Mouse (Mus musculus) MEL (cell line): ENCODE measurements around the gene Ces2h. TPM values are rescaled to one million over a fixed set of nuclear protein-coding genes. Genes with fewer than 3 reads are reported as not detected.

Experiments
- DNase-seq: peaks from one replicate; pipeline ENCODE4 v3.0.0; 2011; ENCODE audit warnings: low read depth, low spot score
- H3K27ac ChIP-seq: 2 replicates; pipeline ENCODE4 v1.5.1; 2012; ENCODE audit warnings: low read depth, mild to moderate bottlenecking, control low read depth, low read length, moderate library complexity; ENCODE audit not compliant: control insufficient read depth
- H3K27me3 ChIP-seq, 2 experiments: fragments of 150-350 bp in 1 of 2; sonication (generic) in 1 of 2; 2 replicates each; pipeline ENCODE4 v1.6.1; 2012; ENCODE audit warnings: low read length in 2 of 2, mild to moderate bottlenecking in 2 of 2, improper control_type of control experiment in 1 of 2, moderate library complexity in 1 of 2; ENCODE audit not compliant: insufficient read depth in 2 of 2, control insufficient read depth in 1 of 2
- H3K36me3 ChIP-seq, 2 experiments: 2 replicates each; pipeline ENCODE4 v1.6.1; 2012 to 2014; ENCODE audit warnings: low read length in 2 of 2, improper control_type of control experiment in 1 of 2, inconsistent platforms in 1 of 2, mild to moderate bottlenecking in 1 of 2; ENCODE audit not compliant: insufficient read depth in 2 of 2, control insufficient read depth in 1 of 2
- H3K4me1 ChIP-seq, 2 experiments: fragments of 150-350 bp in 1 of 2; sonication (generic) in 1 of 2; 2 replicates each; pipeline ENCODE4 v1.6.1; 2012; ENCODE audit warnings: low read length in 2 of 2, improper control_type of control experiment in 1 of 2, mild to moderate bottlenecking in 1 of 2; ENCODE audit not compliant: insufficient read depth in 2 of 2, control insufficient read depth in 1 of 2
- H3K4me3 ChIP-seq, 2 experiments: fragments of 150-350 bp in 1 of 2; sonication (generic) in 1 of 2; 2 replicates each; pipeline ENCODE4 v1.5.1; 2012; ENCODE audit warnings: low read depth in 2 of 2, low read length in 2 of 2, mild to moderate bottlenecking in 2 of 2, moderate library complexity in 2 of 2, control low read depth in 1 of 2, improper control_type of control experiment in 1 of 2; ENCODE audit not compliant: control insufficient read depth in 1 of 2, insufficient read depth in 1 of 2
- H3K79me2 ChIP-seq: 2 replicates; pipeline ENCODE4 v1.6.1; 2012; ENCODE audit warnings: mild to moderate bottlenecking, low read length, moderate library complexity; ENCODE audit not compliant: control insufficient read depth, poor library complexity, insufficient read depth
- H3K9ac ChIP-seq: 2 replicates; pipeline ENCODE4 v1.6.1; 2012; ENCODE audit warnings: low read depth, mild to moderate bottlenecking, control low read depth, low read length, moderate library complexity; ENCODE audit not compliant: control insufficient read depth, poor library complexity, severe bottlenecking
- H3K9me3 ChIP-seq: fragments of 150-350 bp; sonication (generic); replicated peaks from 2 replicates; pipeline ENCODE4 v1.6.1; 2012; ENCODE audit warnings: mild to moderate bottlenecking, low read length, improper control_type of control experiment, moderate library complexity; ENCODE audit not compliant: insufficient read depth
- BHLHE40 ChIP-seq: IDR thresholded peaks from 2 replicates; pipeline ENCODE4 v1.6.1; 2012; ENCODE audit warnings: low read depth, mild to moderate bottlenecking, inconsistent platforms, low read length, improper control_type of control experiment, borderline replicate concordance
- GABPA ChIP-seq: IDR thresholded peaks from 2 replicates; pipeline ENCODE4 v1.6.1; 2012; ENCODE audit warnings: low read depth, mild to moderate bottlenecking, inconsistent platforms, low read length, improper control_type of control experiment, moderate library complexity
- JUND ChIP-seq: IDR thresholded peaks from 2 replicates; pipeline ENCODE4 v1.6.1; 2011; ENCODE audit warnings: low read depth, mild to moderate bottlenecking, improper control_type of control experiment, low read length
- NELFE ChIP-seq: IDR thresholded peaks from 2 replicates; pipeline ENCODE4 v1.6.1; 2011; ENCODE audit warnings: low read depth, low read length, improper control_type of control experiment
- NRF1 ChIP-seq: IDR thresholded peaks from 2 replicates; pipeline ENCODE4 v1.6.1; 2014; ENCODE audit warnings: low read depth, mild to moderate bottlenecking, inconsistent platforms, low read length, improper control_type of control experiment, moderate library complexity; ENCODE audit not compliant: poor library complexity, insufficient read depth, severe bottlenecking
- POLR2AphosphoS2 ChIP-seq: IDR thresholded peaks from 2 replicates; pipeline ENCODE4 v1.6.1; 2011; ENCODE audit warnings: low read length, improper control_type of control experiment
- POLR2AphosphoS5 ChIP-seq: IDR thresholded peaks from 2 replicates; pipeline ENCODE4 v1.6.1; 2012; ENCODE audit warnings: low read depth, borderline replicate concordance, mild to moderate bottlenecking, inconsistent platforms, low read length, moderate library complexity, mixed read lengths
- RAD21 ChIP-seq: IDR thresholded peaks from 2 replicates; pipeline ENCODE4 v1.6.1; 2011; ENCODE audit warnings: mild to moderate bottlenecking, low read depth, low read length, improper control_type of control experiment
- RCOR1 ChIP-seq: IDR thresholded peaks from 2 replicates; pipeline ENCODE4 v1.6.1; 2012; ENCODE audit warnings: low read depth, mild to moderate bottlenecking, inconsistent platforms, low read length, improper control_type of control experiment
- SIN3A ChIP-seq: IDR thresholded peaks from 2 replicates; pipeline ENCODE4 v1.6.1; 2012; ENCODE audit warnings: low read length, improper control_type of control experiment, inconsistent platforms
- TAL1 ChIP-seq: IDR thresholded peaks from 2 replicates; pipeline ENCODE4 v1.6.1; 2012; ENCODE audit warnings: mild to moderate bottlenecking, inconsistent platforms, low read length, moderate library complexity, mixed read lengths
- TBP ChIP-seq: IDR thresholded peaks from 2 replicates; pipeline ENCODE4 v1.8.0; 2011; ENCODE audit warnings: low read depth, low read length, improper control_type of control experiment
- UBTF ChIP-seq: IDR thresholded peaks from 2 replicates; pipeline ENCODE4 v1.6.1; 2012; ENCODE audit warnings: low read depth, mild to moderate bottlenecking, inconsistent platforms, low read length, improper control_type of control experiment, moderate library complexity, borderline replicate concordance; ENCODE audit not compliant: insufficient read depth
- USF1 ChIP-seq: IDR thresholded peaks from 2 replicates; pipeline ENCODE4 v1.6.1; 2014; ENCODE audit warnings: low read depth, mild to moderate bottlenecking, inconsistent platforms, low read length, improper control_type of control experiment, moderate library complexity
- ZNF384 ChIP-seq: IDR thresholded peaks from 2 replicates; pipeline ENCODE4 v1.6.1; 2012; ENCODE audit warnings: low read depth, mild to moderate bottlenecking, inconsistent platforms, low read length, improper control_type of control experiment
- polyA plus RNA-seq, 2 experiments: library from polyadenylated mRNA; stranded (reverse) in 1 of 2; unstranded in 1 of 2; fragments of >175 nt in 1 of 2; fragments of >200 nt in 1 of 2; gene quantifications; 2 replicates each; pipeline versions ENCODE4 v1.2.1 to v1.2.4; 2012; ENCODE audit warnings: low replicate concordance in 2 of 2, low read depth in 1 of 2; ENCODE audit not compliant: insufficient read length in 2 of 2, insufficient read depth in 1 of 2, missing spikeins in 1 of 2
- total RNA-seq: library from RNA; depleted of rRNA; stranded (reverse); fragments of 300-350 nt; gene quantifications from 2 replicates; pipeline ENCODE4 v1.2.3, GENCODE M21; 2012

Ces2h gene
- total and polyA plus RNA-seq, 3 experiments, result not detected

- no peak overlapping the region for H3K4me3 ChIP-seq
- H3K36me3 ChIP-seq, result no peaks in the 10 kb centered on the region
- DNase-seq, result no peak
- peaks cover under 1 to 2% of the 10 kb centered on the region in 2 experiments for H3K27me3 ChIP-seq
- no peaks in the 10 kb centered on the region for H3K9me3 ChIP-seq
- no peak overlapping the region for H3K27ac ChIP-seq
- no peaks in the 10 kb centered on the region for H3K79me2 ChIP-seq
- no peak for TF ChIP-seq JUND
- no peak for TF ChIP-seq POLR2AphosphoS2
- TF ChIP-seq NELFE, result no peak
- TF ChIP-seq USF1, result no peak
- TF ChIP-seq UBTF, result no peak
- TF ChIP-seq GABPA, result no peak
- no peak for TF ChIP-seq SIN3A
- TF ChIP-seq TBP, result no peak
- no peak for TF ChIP-seq NRF1
- no peak for TF ChIP-seq BHLHE40
- H3K4me1 ChIP-seq, result no peaks in the 10 kb centered on the region
- no peak overlapping the region for H3K9ac ChIP-seq
Measured at GRCm38 (mm10) chr8:105043510-105043909, 42.9 kb downstream of the Ces2h start.

GRCm38 (mm10) chr8:105045824-105046401 lies 45.3 kb downstream of the Ces2h start:
- Histone ChIP-seq H3K9ac (no peak overlapping the region), H3K27me3 (peaks cover 0 to 2% of the 10 kb centered on the region in 2 experiments; a peak in 3 of 4 replicates), H3K9me3 (no peaks in the 10 kb centered on the region), H3K4me3 (no peak overlapping the region), H3K4me1 (no peaks in the 10 kb centered on the region), H3K79me2 (no peaks in the 10 kb centered on the region), H3K36me3 (no peaks in the 10 kb centered on the region), H3K27ac (no peak overlapping the region)
- no peak for DNase-seq
- TF ChIP-seq RAD21, result no peak
- TF ChIP-seq ZNF384, result no peak
- TF ChIP-seq RCOR1, result no peak
- no peak for TF ChIP-seq GABPA
- no peak for TF ChIP-seq POLR2AphosphoS5
- no peak for TF ChIP-seq TAL1
